Mouse (Mus musculus): ENCODE results near the gene Dedd.

Gene Dedd

DNA sequence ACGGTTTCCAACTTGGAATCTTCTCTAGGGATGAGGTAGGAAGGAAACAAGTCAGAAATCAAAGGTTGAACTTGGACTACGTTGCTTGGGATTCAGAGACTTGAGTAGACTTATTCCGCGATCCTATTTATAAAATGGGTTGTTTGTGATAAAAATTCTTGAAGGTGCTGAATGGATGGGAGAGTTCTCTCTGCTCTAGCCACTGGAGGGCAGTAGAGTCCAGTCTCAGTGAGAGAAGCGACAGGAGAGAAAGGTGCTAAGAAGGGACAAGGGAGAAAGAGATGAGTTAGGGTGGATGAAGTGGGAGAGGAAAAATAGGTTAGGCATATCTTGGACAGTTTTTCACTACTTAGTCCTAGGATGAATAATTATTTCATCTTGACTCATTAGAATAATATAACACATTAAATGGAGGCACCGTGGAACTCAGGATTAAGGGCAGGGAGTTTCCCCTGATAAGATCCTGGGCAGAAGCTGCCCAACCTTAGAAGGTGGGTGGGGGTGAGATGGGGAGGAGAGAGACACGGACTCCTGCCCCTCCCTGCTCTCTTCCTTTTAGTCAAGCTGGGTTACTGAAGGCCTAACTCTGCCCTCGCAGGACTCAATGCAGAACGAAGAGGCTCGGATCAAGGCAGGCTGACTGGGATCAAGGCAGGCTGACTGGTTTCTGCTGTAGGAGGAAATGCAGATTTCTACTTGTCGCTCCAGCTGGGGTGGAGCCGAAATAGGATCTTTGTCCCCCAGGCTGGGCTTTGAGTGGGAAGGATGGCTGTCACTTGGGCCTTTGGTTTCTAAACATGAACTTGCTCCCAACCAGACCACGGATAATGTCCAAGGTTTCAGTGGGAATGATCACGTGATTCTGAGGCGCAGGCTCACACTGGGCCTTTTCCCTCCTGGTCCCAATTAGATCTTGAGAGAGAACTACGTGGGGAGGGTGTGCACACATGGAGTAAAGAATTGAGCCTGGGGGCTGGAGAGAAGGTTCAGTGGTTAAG lies 32.5 kb downstream of the Dedd start:
- peak in 1 of 2 experiments; percentile 82 for DNase-seq

DNA sequence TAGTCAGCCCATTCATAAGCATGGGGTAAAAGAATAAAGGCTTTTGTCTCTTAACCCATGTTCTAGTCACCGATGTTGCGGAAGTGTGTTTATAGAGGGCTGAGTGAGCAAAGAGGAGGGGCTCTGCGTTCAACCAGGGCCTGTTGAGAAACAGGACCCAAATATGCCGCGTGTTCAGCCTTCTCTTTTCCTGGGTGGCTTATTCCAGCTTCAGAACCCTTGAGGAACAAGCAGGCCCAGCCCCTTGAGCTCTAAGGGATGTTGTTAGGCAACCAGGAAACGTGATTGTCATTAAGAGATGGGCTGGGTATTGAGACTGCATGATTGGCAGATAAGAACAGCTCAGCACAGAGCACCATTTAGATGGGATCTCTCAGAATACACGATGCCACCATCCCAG lies 37.0 kb downstream of the Dedd start:
- DNase-seq: no peak

- peak; percentile 74 to 81 for DNase-seq
These were observed 41.1 kb downstream of the Dedd start, which contains the start of gene Nectin4 for GRCm38 (mm10) chr1:171369845-171370556. TSS of gene Nectin4 (plus strand) at chr1:171370099.

GRCm38 (mm10) chr1:171372880-171373279 lies 43.9 kb downstream of the Dedd start:
- no peak for DNase-seq

DNA sequence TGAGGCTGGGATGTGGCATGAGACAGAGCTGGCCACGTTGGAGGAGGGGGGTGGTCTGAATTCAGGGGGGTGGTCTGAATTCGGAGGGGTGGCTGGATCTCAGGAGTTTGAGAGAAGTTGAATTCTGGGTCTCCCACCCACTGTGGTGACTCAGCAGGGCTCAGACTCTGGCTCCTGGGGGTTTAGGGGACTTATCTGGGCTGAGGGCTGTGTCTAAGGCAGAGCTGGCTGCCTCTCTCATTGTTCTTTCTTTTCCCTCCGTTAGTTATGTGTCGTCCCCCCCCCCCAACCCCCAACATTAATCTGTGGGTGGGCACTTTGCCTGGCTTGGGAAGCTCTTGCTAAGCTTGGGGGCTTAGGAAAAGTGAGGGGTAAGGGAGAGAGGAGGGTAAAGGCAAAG lies 45.0 kb downstream of the Dedd start:
- no peak for DNase-seq

DNA sequence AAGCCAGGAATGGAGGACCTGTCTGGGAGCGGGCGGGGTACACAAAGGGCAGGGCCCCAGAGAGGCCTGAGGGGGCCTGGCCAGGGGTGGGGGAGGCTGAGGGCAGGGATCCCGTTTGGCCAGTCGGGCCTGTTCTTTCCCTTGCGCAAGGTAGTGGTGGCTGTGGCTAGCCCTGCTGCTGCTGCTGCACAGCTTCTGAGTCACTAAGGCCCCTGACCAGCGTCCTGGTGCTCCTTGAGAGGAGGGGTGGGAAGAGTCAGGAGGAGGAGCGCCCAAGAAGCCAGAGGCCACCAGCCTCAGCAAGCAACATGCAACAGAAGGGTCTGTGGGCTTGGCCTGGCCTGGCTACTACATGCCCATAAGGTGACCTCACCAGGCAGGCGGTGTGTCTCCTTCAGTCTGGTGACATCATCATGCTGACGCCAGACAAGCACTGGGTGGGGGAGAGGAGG lies 46.7 kb downstream of the Dedd start:
- peak; percentile 77 to 88 for DNase-seq

GRCm38 (mm10) chr1:171378298-171378697 lies 49.4 kb downstream of the Dedd start:
- no peak for DNase-seq

DNA sequence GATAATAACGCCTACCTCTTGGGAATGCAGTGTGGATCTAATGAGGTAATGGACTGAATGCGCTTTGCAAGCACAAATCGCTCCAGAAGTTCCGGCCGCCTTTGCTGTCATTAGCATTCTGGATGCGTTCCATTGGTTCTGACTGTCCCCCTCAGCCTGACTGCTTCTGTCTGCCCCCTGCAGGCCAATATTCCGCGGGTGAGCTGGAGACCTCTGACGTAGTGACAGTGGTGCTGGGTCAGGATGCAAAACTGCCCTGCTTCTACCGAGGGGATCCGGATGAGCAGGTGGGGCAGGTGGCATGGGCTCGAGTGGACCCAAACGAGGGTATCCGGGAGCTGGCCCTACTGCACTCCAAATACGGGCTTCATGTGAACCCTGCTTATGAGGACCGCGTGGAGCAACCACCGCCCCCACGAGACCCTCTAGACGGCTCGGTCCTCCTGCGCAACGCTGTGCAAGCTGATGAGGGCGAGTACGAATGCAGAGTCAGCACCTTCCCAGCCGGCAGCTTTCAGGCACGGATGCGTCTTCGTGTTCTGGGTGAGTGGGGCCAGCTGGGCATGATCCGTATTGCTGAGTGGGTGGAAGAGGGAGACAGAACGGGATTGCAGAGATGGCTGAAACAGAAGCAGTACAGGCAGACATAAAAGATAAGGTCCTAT lies 51.1 kb downstream of the Dedd start:
- DNase-seq: peak; percentile 84 to 89

DNA sequence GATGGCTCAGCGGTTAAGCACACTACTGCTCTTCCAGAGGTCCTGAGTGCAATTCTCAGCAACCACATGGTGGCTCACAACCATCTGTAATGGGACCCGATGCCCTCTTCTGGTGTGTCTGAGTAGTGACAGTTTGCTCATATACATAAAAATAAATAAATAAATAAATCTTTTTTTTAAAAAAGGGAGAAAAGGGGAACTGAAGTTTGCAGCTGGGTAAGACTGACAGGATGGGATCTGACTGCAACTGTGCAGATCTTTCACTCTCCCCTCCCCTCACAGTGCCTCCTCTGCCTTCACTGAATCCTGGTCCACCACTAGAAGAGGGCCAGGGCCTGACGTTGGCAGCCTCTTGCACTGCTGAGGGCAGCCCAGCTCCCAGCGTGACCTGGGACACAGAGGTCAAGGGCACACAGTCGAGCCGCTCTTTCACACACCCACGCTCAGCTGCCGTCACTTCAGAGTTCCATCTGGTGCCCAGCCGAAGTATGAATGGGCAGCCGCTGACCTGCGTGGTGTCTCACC lies 53.2 kb downstream of the Dedd start:
- no peak for DNase-seq

- no peak for DNase-seq
These were observed 55.4 kb downstream of the Dedd start for GRCm38 (mm10) chr1:171384361-171384760.

- DNase-seq: no peak
These were observed 56.2 kb downstream of the Dedd start for GRCm38 (mm10) chr1:171385171-171385570.

- DNase-seq: peak in 1 of 2 experiments; percentile 49
These were observed 58.2 kb downstream of the Dedd start for GRCm38 (mm10) chr1:171387099-171387498.

DNA sequence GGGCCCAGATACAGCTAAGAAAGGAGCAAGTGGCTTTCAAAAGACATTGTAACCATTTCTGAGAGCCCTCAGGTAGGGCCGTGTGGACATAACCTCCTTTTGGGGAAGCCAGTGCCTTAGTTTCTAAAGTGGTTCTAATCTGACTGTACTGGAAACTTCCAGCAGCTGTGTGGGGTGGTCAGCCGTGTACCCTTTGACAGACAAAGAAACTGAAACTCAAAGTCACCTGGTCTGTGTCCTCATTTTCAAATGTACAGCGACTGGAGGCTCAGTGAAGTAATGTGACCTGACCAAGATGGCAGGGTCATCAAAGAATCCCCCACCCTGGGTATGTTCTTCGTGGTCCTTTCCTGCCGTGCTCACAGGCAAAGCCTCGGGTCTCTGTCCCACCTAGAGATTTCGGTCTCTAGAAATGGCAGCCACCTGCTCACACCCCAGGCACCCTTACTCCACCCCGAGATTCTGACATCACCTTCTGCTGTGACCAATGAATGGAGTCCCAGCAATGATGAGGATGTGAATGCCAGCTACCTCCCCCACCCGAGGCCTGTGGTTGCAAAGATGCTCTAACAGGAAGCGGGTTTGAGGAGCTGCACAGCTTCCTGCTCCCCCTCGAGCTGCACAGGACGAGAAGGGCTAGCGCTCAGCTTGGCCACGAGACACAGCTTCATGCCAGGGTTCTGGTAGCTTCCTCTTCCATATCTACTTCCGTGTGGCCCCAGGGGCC lies 59.6 kb downstream of the Dedd start, which contains the start of gene Arhgap30:
Gene Arhgap30, plus strand, starts transcription at position 579 of the 727 bp plus-strand sequence.
- DNase-seq: peak; percentile 79 to 84

DNA sequence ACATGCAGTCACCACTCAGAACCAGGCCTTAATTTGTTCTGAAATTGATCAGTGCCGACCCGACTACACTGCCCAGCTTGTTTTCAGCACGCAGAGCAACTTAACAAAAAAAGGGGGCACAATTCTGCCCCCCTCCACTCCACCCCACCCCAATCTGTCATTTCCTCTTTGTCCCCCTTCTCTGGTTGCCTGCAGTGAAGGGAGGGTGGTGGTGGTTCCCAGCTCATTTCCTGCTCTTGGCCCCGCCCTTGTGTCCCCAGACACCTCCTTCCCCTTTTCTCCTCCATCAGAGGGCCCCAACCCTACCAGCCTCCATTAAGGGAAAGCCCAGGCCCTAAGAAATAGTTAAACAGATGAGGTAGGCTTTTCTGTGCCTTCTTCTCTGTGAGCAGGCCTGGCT lies 61.2 kb downstream of the Dedd start:
- peak; percentile 67 to 70 for DNase-seq
